Mouse (Mus musculus) thymus, postnatal 25 days (tissue): ENCODE measurements around the gene Agbl2.

Source experiments
- DNase-seq: peaks from one replicate; pipeline ENCODE4 v3.0.0; 2022

The Agbl2 gene

DNA sequence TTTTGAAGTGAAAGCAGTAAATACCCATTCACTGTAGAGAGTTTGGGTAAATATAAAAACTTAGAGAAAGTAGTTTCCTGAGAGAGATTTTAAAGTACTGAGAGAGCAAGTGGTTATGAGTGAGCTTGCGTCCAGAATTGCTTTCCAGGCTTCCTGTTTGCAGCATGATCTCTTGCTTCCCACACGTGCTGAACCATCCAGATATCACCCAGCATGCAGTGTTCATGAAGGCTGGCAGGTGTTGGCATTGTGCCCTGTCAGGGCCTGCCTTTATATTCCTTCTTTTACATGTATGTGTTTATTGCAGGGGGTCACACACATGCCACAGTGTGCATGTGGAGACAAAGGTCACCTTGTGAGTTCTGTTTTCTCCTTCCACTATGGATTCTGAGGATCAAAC, 92.7 kb downstream of the Agbl2 start:
- DNase-seq = no peak

DNA sequence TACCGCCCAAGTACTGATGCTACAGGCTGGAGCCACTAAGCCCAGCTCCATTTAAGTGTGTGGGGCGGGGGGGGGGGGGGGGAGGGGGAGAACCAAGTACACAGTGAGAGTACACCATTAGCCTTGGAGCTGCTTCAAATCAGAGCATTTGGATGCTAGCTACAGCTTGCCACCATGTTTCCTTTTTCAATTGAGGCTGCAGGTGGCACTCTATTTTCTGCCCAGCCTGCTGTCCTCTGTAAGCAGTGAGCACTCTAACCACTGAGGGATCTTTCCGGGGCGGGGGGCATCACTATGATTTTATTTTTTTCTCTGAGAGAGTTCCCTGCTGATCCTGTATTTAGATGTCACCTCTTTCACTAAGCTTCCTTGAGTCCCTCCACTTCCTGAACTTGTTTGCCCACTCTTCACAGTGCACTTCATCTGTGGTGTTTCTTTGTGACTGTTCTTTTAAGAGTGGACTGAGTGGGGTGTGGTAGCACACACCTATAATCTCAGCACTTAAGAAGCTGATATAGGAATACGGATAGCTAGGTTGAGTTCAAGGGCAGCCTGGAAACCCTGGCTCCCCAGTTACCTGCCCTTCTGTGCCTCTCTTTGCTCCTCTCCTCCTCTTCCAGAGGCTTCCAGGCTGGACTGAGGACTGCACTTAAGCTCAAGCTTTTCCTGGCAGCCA, 95.2 kb downstream of the Agbl2 start:
- DNase-seq = no peak

DNA sequence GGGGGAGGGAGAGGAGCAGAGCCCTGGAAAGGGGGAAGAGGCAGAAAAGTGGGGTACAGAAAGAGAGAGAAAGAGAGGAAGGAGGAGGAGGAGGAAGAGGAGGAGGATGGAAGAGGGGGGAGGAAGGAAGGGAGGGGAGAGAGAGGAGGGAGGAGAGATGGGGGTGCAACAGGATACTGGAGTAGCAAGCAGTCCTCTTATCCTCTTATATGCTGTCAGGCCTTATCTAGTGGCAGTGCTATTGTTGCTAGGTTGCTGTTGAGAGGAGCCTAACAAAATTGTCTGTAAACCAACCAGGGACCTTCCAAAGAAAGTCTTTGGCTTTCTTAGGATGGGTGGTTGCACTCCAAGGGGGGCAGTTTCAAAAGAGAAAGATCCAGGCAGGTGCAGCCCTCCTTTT, 96.9 kb downstream of the Agbl2 start:
- no peak for DNase-seq

- no peak for DNase-seq
Measured at GRCm38 (mm10) chr2:90880144-90880785, 97.7 kb downstream of the Agbl2 start.

- no peak for DNase-seq
Measured at GRCm38 (mm10) chr2:90881824-90882223, 99.3 kb downstream of the Agbl2 start.
